Mouse (Mus musculus) kidney, embryonic 16.5 days (tissue): ENCODE results near the gene Gm7714. TPM values are rescaled to one million over a fixed set of nuclear protein-coding genes. Genes with fewer than 3 reads are reported as not detected.
"Not testable (repeated sequence)": the region's sequence is repeated elsewhere in the genome, so short reads cannot be mapped to it uniquely, and the experiment has no call there.

ENCODE experiments used
- ATAC-seq: fragments of 200-750 bp; cut with Nextera tagmentation; 2 replicates; pipeline ENCODE4 v1.8.0; 2017; ENCODE audit warnings: moderate TSS enrichment; ENCODE audit not compliant: low FRiP score, low TSS enrichment
- H3K27ac ChIP-seq: fragments of 300-500 bp; sonication (generic); 2 replicates; pipeline ENCODE4 v1.5.1; 2014; ENCODE audit warnings: low read length
- H3K27me3 ChIP-seq: fragments of 300-500 bp; sonication (generic); 2 replicates; pipeline ENCODE4 v1.6.1; 2014; ENCODE audit warnings: low read length, control low read depth, mixed read lengths; ENCODE audit not compliant: insufficient read depth
- H3K36me3 ChIP-seq: fragments of 300-500 bp; sonication (generic); 2 replicates; pipeline ENCODE4 v1.6.1; 2014; ENCODE audit warnings: low read length, control low read depth, mixed read lengths; ENCODE audit not compliant: insufficient read depth
- H3K4me1 ChIP-seq: fragments of 300-500 bp; sonication (generic); 2 replicates; pipeline ENCODE4 v1.6.1; 2014; ENCODE audit warnings: low read length, control low read depth, mixed read lengths; ENCODE audit not compliant: insufficient read depth
- H3K4me2 ChIP-seq: fragments of 300-500 bp; sonication (generic); replicated peaks from 2 replicates; pipeline ENCODE4 v1.6.1; 2014; ENCODE audit warnings: low read depth, low read length
- H3K4me3 ChIP-seq: fragments of 300-500 bp; sonication (generic); 2 replicates; pipeline ENCODE4 v1.5.1; 2014; ENCODE audit warnings: mild to moderate bottlenecking, low read length
- H3K9ac ChIP-seq: fragments of 300-500 bp; sonication (generic); replicated peaks from 2 replicates; pipeline ENCODE4 v1.6.1; 2014; ENCODE audit warnings: low read length
- H3K9me3 ChIP-seq: fragments of 300-500 bp; sonication (generic); 2 replicates; pipeline ENCODE4 v1.6.1; 2016; ENCODE audit warnings: low read length, control low read depth
- WGBS: fragments of 180-500 bp; shearing (Covaris S2); extraction: QIAGEN DNeasy Blood & Tissue Kit; methylation state at CpG from one replicate; pipeline ENCODE4 v1.1.7; 2014; 5-methylcytosine and 5-hydroxymethylcytosine counted together
- polyA plus RNA-seq: library from polyadenylated mRNA; unstranded; fragments of >200 nt; fragmentation: Nextera tagmentation; extraction: Ambion mirVana; gene quantifications from 2 replicates; pipeline ENCODE4 v1.2.1, GENCODE M21; 2015

The Gm7714 gene
- polyA plus RNA-seq: not detected in 2 replicates

DNA sequence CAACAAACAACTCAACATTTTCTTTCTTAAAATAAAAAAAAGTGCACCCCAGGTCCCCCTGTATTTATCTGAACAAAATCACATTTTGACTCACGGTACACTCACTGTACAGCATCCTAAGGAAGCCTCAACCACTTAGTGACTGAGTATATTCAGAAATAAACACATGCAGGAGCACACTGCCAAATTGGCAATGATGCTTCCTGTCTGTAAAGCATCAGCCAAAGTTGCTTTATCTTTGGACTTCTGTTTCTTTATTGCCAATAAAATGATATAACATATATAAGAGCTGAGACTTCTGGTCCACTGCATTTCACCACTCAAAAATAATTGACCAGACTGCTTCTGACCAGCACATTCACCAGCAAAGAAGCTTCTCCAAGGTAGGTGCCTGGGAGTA is at the start of gene Gm7714:
Gene Gm7714 (plus strand): TSS at position 301 of the 400 bp plus-strand sequence.
- H3K36me3 ChIP-seq: no peaks in the 10 kb centered on the region
- no peak within 1 kb of the TSS for H3K4me3 ChIP-seq
- no peaks in the 10 kb centered on the region for H3K9me3 ChIP-seq
- 88% methylated on average over 1 of the region's 1 CpGs for WGBS
- ATAC-seq: no peak
- no peaks in the 10 kb centered on the region for H3K4me1 ChIP-seq
- H3K4me2 ChIP-seq: no peak within 1 kb of the TSS
- no peaks in the 10 kb centered on the region for H3K27me3 ChIP-seq
- no peak within 1 kb of the TSS for H3K27ac ChIP-seq
- H3K9ac ChIP-seq: no peak within 1 kb of the TSS

DNA sequence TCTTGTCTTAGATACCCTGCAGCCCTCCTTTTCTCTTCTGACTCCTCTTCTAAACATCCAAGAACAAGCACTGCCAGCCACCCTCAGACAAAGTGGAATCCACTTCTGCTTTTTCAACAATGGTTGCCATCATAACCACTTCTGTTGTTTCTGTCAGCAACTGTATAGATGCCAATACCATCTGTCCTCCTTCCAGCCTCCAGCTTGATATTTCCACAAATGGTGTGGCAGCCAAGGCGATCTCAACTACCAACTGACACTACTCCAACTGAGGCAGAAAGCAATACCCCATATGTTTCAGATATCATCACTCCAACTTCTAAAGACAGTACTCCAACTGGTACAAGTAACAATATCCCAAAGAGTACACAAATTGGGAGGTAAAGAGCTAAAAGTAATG is 12.2 kb upstream of the Gm7714 start:
- Histone ChIP-seq H3K27ac (no peak overlapping the region), H3K4me2 (no peak overlapping the region), H3K27me3 (no peaks in the 10 kb centered on the region), H3K9ac (no peak overlapping the region), H3K4me3 (no peak overlapping the region), H3K36me3 (no peaks in the 10 kb centered on the region), H3K4me1 (no peaks in the 10 kb centered on the region), H3K9me3 (no peaks in the 10 kb centered on the region)
- WGBS: 88% methylated on average over 1 of the region's 1 CpGs
- ATAC-seq: no peak

DNA sequence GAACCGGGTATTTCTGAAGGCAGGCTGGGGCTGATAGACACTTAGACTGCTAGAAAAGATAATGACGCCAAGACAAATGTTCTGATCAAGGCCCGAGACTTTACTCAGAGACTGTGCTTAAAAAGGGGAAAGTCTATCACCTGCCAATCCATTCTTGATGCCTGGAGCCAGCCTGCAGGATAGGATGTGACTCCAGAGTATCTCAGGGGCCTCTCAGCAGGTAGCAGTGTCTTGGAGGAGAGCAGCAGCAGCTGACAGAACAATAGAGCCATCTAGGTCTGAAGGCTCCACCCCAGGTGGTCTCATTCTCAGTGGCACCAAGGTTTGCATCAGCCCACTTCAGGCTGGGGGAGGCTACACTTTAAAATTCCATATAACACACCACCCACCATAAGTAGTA is 42.6 kb downstream of the Gm7714 start:
- not testable (repeated sequence) for H3K27ac ChIP-seq, H3K27me3 ChIP-seq, H3K9ac ChIP-seq, ATAC-seq, H3K4me3 ChIP-seq, H3K9me3 ChIP-seq, H3K4me1 ChIP-seq, H3K4me2 ChIP-seq, H3K36me3 ChIP-seq
- WGBS: 78% methylated on average over 3 of the region's 3 CpGs

DNA sequence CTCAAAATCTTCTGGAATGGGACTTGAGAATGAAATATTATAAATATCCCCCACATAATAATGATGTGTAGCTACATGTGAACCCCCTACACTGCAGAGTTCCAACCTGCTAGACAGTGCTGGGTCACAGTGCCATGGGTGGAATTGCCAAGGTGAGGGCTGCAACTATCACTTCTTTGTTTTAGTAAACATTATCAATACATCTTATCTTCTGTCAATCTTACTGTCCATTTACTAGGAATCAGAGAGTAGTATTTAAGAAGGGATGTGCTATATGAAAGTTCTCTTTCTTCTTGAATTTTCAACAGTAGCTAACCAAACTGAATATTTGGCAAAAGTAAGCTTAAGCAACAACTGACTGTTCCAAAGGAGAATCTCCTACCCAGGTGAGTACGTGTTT is 48.3 kb downstream of the Gm7714 start, which contains the start of gene Prol1:
Gene Prol1 (plus strand): TSS at position 301 of the 400 bp plus-strand sequence.
- ATAC-seq: no peak
- Histone ChIP-seq H3K27ac (no peak within 1 kb of the TSS), H3K9me3 (no peaks in the 10 kb centered on the region), H3K9ac (no peak within 1 kb of the TSS), H3K4me3 (no peak within 1 kb of the TSS), H3K4me1 (no peaks in the 10 kb centered on the region), H3K4me2 (no peak within 1 kb of the TSS), H3K36me3 (no peaks in the 10 kb centered on the region), H3K27me3 (no peaks in the 10 kb centered on the region)
- WGBS: 96% methylated on average over 1 of the region's 1 CpGs

Other genes starting within 250 kb of the Gm7714 start
- not detected in 2 replicates for gene Smr2, start 182.4 kb upstream of the Gm7714 start, polyA plus RNA-seq
- gene Gm11116, start 157.4 kb upstream of the Gm7714 start, polyA plus RNA-seq: not detected in 2 replicates
- gene Gm11115, start 114.8 kb upstream of the Gm7714 start, polyA plus RNA-seq: not detected in 2 replicates
- gene Prol1, start 48.4 kb downstream of the Gm7714 start, polyA plus RNA-seq: not detected in 2 replicates
- not detected in 2 replicates for gene Amtn, start 107.2 kb downstream of the Gm7714 start, polyA plus RNA-seq
- not detected in 2 replicates for gene Ambn, start 187.1 kb downstream of the Gm7714 start, polyA plus RNA-seq
- not detected in 2 replicates for gene Enam, start 219.1 kb downstream of the Gm7714 start, polyA plus RNA-seq